Mouse (Mus musculus) intestine, embryonic 15.5 days (tissue): Measurements from ENCODE around the gene Plekhb2. TPM values are rescaled to one million over a fixed set of nuclear protein-coding genes. Genes with fewer than 3 reads are reported as not detected.

Experiments used
- ATAC-seq: fragments of 200-750 bp; cut with Nextera tagmentation; 2 replicates; pipeline ENCODE4 v1.8.0; 2017; ENCODE audit warnings: moderate TSS enrichment, moderate library complexity
- H3K27ac ChIP-seq: fragments of 300-500 bp; sonication (generic); 2 replicates; pipeline ENCODE4 v1.5.1; 2015; ENCODE audit warnings: mild to moderate bottlenecking, inconsistent platforms
- H3K27me3 ChIP-seq: fragments of 300-500 bp; sonication (generic); replicated peaks from 2 replicates; pipeline ENCODE4 v1.6.1; 2015; ENCODE audit warnings: inconsistent platforms
- H3K36me3 ChIP-seq: fragments of 300-500 bp; sonication (generic); 2 replicates; pipeline ENCODE4 v1.6.1; 2015; ENCODE audit warnings: inconsistent platforms
- H3K4me1 ChIP-seq: fragments of 300-500 bp; sonication (generic); replicated peaks from 2 replicates; pipeline ENCODE4 v1.6.1; 2015; ENCODE audit warnings: inconsistent platforms
- H3K4me2 ChIP-seq: fragments of 300-500 bp; sonication (generic); replicated peaks from 2 replicates; pipeline ENCODE4 v1.6.1; 2015; ENCODE audit warnings: mild to moderate bottlenecking, inconsistent platforms
- H3K4me3 ChIP-seq: fragments of 300-500 bp; sonication (generic); replicated peaks from 2 replicates; pipeline ENCODE4 v1.5.1; 2015; ENCODE audit warnings: inconsistent platforms
- H3K9ac ChIP-seq: fragments of 300-500 bp; sonication (generic); 2 replicates; pipeline ENCODE4 v1.6.1; 2015; ENCODE audit warnings: inconsistent platforms
- H3K9me3 ChIP-seq: fragments of 300-500 bp; sonication (generic); 2 replicates; pipeline ENCODE4 v1.6.1; 2016; ENCODE audit warnings: inconsistent platforms
- WGBS: fragments of 180-500 bp; shearing (Covaris S2); methylation state at CpG from one replicate; pipeline ENCODE4 v1.1.7; 2015; 5-methylcytosine and 5-hydroxymethylcytosine counted together
- polyA plus RNA-seq: library from polyadenylated mRNA; unstranded; fragments of >200 nt; fragmentation: Nextera tagmentation; extraction: Ambion mirVana; gene quantifications from 2 replicates; pipeline ENCODE4 v1.2.1, GENCODE M21; 2015

Plekhb2 gene
- polyA plus RNA-seq, result 78.3 and 80.0 TPM in 2 replicates

DNA sequence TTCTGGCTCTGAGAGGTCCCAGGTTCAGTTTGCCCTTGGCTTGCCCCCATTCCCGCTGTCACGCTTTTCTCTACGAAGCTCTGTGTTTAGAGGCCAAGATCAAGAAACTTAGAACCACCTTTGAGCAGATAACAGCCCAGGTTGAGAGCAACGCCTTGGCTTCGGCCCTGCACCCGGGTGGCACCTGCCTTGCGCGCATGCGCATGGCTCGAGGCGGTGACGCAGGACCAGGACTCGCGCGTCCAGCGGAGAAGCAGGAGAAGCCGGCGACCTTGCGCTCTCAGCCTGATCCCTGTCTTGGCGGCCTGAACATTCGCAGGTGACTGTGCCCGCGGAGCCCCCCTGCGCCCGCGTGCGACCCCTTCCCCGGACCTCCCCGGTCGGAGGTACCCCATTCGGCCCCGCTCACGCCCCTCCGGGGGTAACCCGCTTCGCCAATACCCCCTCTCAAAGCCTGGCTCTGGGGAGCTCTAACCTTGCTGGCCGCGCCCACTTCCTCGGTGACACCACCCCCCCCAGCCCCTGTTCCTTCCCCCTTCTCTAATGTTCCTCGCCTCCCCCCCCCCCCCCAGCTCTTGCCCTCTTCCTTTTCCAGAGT, at the start of gene Plekhb2:
Gene Plekhb2, plus strand, starts transcription at position 232 of the 598 bp plus-strand sequence.
- Histone ChIP-seq H3K9me3 (no peaks in the 10 kb centered on the region), H3K27ac (peak within 1 kb of the TSS; percentile 84), H3K4me3 (peak within 1 kb of the TSS; percentile 79), H3K9ac (peak within 1 kb of the TSS; percentile 83), H3K36me3 (no peaks in the 10 kb centered on the region), H3K4me2 (peak within 1 kb of the TSS; percentile 89), H3K27me3 (no peaks in the 10 kb centered on the region), H3K4me1 (0 out of 2 replicates have a peak, but pooled peaks cover 3% of the 10 kb centered on the region)
- peak; percentile 86 for ATAC-seq
- WGBS, result under 1% methylated on average over 34 of the region's 40 CpGs

DNA sequence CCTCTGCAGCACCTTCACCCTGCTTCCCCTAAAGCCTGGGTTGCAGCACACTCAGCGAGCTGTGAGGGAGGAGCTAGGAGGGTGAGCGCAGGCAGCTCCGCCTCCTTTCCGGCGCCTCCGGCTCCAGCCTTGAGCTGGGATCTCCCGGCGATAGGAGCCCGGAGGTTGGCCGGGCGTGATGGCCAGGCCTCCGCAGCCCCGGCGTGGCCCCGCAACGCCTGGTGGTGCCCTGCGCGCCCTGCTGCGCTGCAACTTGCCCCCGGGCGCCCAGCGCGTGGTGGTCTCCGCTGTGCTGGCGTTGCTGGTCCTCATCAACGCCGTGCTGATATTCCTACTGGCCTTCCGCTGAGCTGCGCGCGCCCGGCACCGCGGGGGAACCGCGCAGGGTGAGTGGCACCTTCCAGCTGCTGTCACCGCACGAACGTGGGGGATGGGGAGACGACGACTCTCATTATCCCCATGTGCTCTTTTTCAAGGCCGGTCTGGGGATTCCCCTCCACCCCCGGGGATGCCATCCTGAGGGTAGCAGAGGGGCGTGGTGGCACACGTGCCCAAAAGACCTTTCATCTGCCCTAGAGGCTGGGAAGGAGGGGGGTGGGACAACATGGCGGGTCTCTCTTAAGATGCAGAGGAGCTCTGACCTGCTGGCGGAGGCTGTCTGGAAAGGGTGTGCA, 48.0 kb upstream of the Plekhb2 start:
- peaks cover 12% of the 10 kb centered on the region for H3K4me1 ChIP-seq
- no peak overlapping the region for H3K27ac ChIP-seq
- peak overlapping the region; percentile 72 for H3K4me3 ChIP-seq
- peak overlapping the region; percentile 67 for H3K9ac ChIP-seq
- H3K36me3 ChIP-seq, result no peaks in the 10 kb centered on the region
- peak; percentile 94 for ATAC-seq
- H3K4me2 ChIP-seq, result peak overlapping the region; percentile 97
- no peaks in the 10 kb centered on the region for H3K27me3 ChIP-seq
- WGBS, result under 1% methylated on average over 47 of the region's 47 CpGs
- H3K9me3 ChIP-seq, result no peaks in the 10 kb centered on the region

GRCm38 (mm10) chr1:34802290-34802642, 47.5 kb upstream of the Plekhb2 start:
- Histone ChIP-seq H3K9me3 (no peaks in the 10 kb centered on the region), H3K4me3 (peak overlapping the region; percentile 72), H3K36me3 (no peaks in the 10 kb centered on the region), H3K4me1 (peaks cover 12% of the 10 kb centered on the region), H3K4me2 (peak overlapping the region; percentile 97), H3K27ac (no peak overlapping the region), H3K9ac (peak overlapping the region; percentile 67), H3K27me3 (no peaks in the 10 kb centered on the region)
- peak; percentile 13; the same call in 1 of the 2 replicates for ATAC-seq
- 39% methylated on average over 7 of the region's 7 CpGs for WGBS

- Histone ChIP-seq H3K9me3 (no peaks in the 10 kb centered on the region), H3K4me1 (peaks cover 12% of the 10 kb centered on the region), H3K9ac (no peak overlapping the region), H3K36me3 (no peaks in the 10 kb centered on the region), H3K4me2 (no peak overlapping the region), H3K27me3 (no peaks in the 10 kb centered on the region), H3K27ac (no peak overlapping the region), H3K4me3 (no peak overlapping the region)
- 91% methylated on average over 7 of the region's 7 CpGs for WGBS
- ATAC-seq, result no peak
These were observed 44.9 kb upstream of the Plekhb2 start for GRCm38 (mm10) chr1:34804863-34805262.

- WGBS, result 26% methylated on average over 35 of the region's 35 CpGs
- no peak for ATAC-seq
- no peak overlapping the region for H3K9ac ChIP-seq
- no peak overlapping the region for H3K4me3 ChIP-seq
- H3K36me3 ChIP-seq, result 0 out of 2 replicates have a peak, but pooled peaks cover 4% of the 10 kb centered on the region
- no peak overlapping the region for H3K27ac ChIP-seq
- H3K4me1 ChIP-seq, result peaks cover 12% of the 10 kb centered on the region
- no peaks in the 10 kb centered on the region for H3K27me3 ChIP-seq
- 0 out of 2 replicates have a peak overlapping the region, but pooled peaks have one; percentile 14 for H3K4me2 ChIP-seq
- no peaks in the 10 kb centered on the region for H3K9me3 ChIP-seq
These were observed 43.8 kb upstream of the Plekhb2 start for GRCm38 (mm10) chr1:34805931-34806520.

- Histone ChIP-seq H3K27ac (no peak overlapping the region), H3K9ac (no peak overlapping the region), H3K4me2 (no peak overlapping the region), H3K36me3 (peaks cover 15% of the 10 kb centered on the region), H3K9me3 (no peaks in the 10 kb centered on the region), H3K27me3 (no peaks in the 10 kb centered on the region), H3K4me3 (no peak overlapping the region), H3K4me1 (no peaks in the 10 kb centered on the region)
- ATAC-seq, result no peak
- WGBS, result 89% methylated on average over 8 of the region's 8 CpGs
These were observed 41.3 kb upstream of the Plekhb2 start for GRCm38 (mm10) chr1:34808445-34808844.

- Histone ChIP-seq H3K27ac (no peak overlapping the region), H3K36me3 (peaks cover 20% of the 10 kb centered on the region), H3K9me3 (no peaks in the 10 kb centered on the region), H3K4me1 (no peaks in the 10 kb centered on the region), H3K27me3 (no peaks in the 10 kb centered on the region), H3K4me2 (no peak overlapping the region), H3K4me3 (no peak overlapping the region), H3K9ac (no peak overlapping the region)
- no peak for ATAC-seq
- 89% methylated on average over 11 of the region's 11 CpGs for WGBS
These were observed 39.5 kb upstream of the Plekhb2 start for GRCm38 (mm10) chr1:34810293-34810692.

- H3K27me3 ChIP-seq, result no peaks in the 10 kb centered on the region
- peaks cover 20% of the 10 kb centered on the region for H3K36me3 ChIP-seq
- no peak overlapping the region for H3K9ac ChIP-seq
- H3K4me2 ChIP-seq, result no peak overlapping the region
- H3K9me3 ChIP-seq, result no peaks in the 10 kb centered on the region
- WGBS, result 65% methylated on average over 6 of the region's 6 CpGs
- no peaks in the 10 kb centered on the region for H3K4me1 ChIP-seq
- H3K4me3 ChIP-seq, result no peak overlapping the region
- ATAC-seq, result no peak
- no peak overlapping the region for H3K27ac ChIP-seq
These were observed 38.7 kb upstream of the Plekhb2 start for GRCm38 (mm10) chr1:34811035-34811434.

DNA sequence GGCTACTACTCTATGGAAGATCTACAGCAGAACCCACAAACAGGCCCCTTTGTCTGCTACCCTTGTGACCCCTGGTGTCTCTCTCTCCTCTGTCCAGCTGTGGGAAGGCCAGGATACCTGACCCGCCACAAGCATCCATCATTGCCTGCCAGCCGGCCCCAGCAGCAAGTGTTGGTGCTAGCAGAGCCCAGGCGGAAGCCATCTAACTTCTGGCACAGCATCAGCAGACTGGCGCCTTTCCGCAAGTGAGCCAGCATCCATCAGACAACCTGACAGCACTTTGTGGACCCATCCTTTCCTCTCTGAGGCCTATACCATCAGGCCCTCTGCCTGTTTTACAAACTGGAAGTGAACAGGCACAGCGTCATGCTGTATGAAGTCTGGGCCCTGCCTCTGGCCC, 38.2 kb upstream of the Plekhb2 start:
- Histone ChIP-seq H3K9ac (no peak overlapping the region), H3K4me2 (no peak overlapping the region), H3K27ac (no peak overlapping the region), H3K4me3 (no peak overlapping the region), H3K27me3 (no peaks in the 10 kb centered on the region), H3K9me3 (no peaks in the 10 kb centered on the region), H3K36me3 (peaks cover 23% of the 10 kb centered on the region), H3K4me1 (no peaks in the 10 kb centered on the region)
- WGBS, result 53% methylated on average over 6 of the region's 6 CpGs
- ATAC-seq, result no peak

GRCm38 (mm10) chr1:34812407-34813247, 37.1 kb upstream of the Plekhb2 start:
- Histone ChIP-seq H3K27me3 (no peaks in the 10 kb centered on the region), H3K4me1 (no peaks in the 10 kb centered on the region), H3K4me3 (no peak overlapping the region), H3K9ac (no peak overlapping the region), H3K9me3 (no peaks in the 10 kb centered on the region), H3K27ac (no peak overlapping the region), H3K36me3 (peaks cover 32% of the 10 kb centered on the region), H3K4me2 (no peak overlapping the region)
- peak; percentile 42; the same call in 1 of the 2 replicates for ATAC-seq
- 89% methylated on average over 13 of the region's 13 CpGs for WGBS

DNA sequence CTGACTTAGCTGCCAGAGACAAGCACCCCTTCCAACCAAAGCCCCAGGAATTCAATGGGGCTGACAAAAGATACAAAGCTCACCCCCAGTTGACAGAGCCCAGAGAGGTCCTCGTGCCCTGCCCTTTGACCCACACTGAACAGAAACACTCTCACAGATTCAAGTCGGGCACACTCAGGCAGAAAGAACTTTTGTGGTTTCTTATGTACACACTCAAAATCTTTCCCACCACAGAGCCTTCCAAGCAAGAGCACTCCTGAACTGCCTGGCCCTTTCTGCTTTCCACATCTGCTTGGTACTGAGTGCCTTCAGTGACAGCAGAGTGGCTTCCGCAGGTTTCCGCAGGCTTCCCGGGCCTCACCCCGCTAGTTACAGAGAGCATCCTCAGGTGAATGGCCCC, 33.9 kb upstream of the Plekhb2 start:
- Histone ChIP-seq H3K36me3 (peaks cover 50% of the 10 kb centered on the region), H3K4me1 (no peaks in the 10 kb centered on the region), H3K4me2 (no peak overlapping the region), H3K4me3 (no peak overlapping the region), H3K9ac (no peak overlapping the region), H3K9me3 (no peaks in the 10 kb centered on the region), H3K27me3 (no peaks in the 10 kb centered on the region), H3K27ac (no peak overlapping the region)
- no peak for ATAC-seq
- 86% methylated on average over 6 of the region's 6 CpGs for WGBS
